Mouse (Mus musculus) erythroid progenitor cell, adult 5-6 weeks (primary cell): ENCODE measurements around the gene N4bp1. TPM values are rescaled to one million over a fixed set of nuclear protein-coding genes. Genes with fewer than 3 reads are reported as not detected.

Experiments
- ATAC-seq: replicated peaks from 2 replicates; pipeline ENCODE4 v1.8.0; 2016; ENCODE audit warnings: moderate number of reproducible peaks, mild to moderate bottlenecking, moderate TSS enrichment, inconsistent platforms; ENCODE audit not compliant: poor library complexity, low FRiP score, severe bottlenecking
- total RNA-seq, 2 experiments: library from RNA; stranded (forward) in 1 of 2; stranded (reverse) in 1 of 2; fragments of 150-400 nt in 1 of 2; fragments of 186-747, 209-891 nt in 1 of 2; gene quantifications; 2 replicates each; pipeline versions ENCODE4 v1.2.3 to v1.2.4; 2015 to 2017; ENCODE audit warnings: low replicate concordance in 2 of 2

The N4bp1 gene
- total RNA-seq, 2 experiments from 2014 or later, result 3.8 to 7.3 TPM

GRCm38 (mm10) chr8:86787891-86788420, 97.1 kb downstream of the N4bp1 start:
- ATAC-seq, result no peak

- ATAC-seq, result no peak
Observed at GRCm38 (mm10) chr8:86786498-86786897, 98.6 kb downstream of the N4bp1 start.

DNA sequence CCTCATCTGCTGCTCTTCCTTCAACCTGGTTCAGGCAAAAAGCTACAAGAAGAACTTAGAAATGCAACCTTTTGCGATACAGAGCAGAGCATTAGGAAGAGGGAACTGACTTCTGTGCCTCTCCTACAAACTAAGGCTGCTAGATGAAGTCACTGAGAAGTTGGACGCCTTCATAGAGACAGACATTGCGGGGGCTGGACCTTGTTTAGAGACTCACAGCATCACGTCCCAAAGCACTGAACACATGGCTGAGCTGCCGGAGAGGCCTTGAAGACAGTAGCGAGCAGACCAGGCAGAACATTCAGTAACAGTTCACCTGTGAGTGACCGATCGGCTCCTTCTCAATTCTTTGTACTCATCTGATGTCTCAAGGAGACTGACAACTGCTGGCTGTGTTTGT, 104.0 kb downstream of the N4bp1 start:
- ATAC-seq, result no peak

DNA sequence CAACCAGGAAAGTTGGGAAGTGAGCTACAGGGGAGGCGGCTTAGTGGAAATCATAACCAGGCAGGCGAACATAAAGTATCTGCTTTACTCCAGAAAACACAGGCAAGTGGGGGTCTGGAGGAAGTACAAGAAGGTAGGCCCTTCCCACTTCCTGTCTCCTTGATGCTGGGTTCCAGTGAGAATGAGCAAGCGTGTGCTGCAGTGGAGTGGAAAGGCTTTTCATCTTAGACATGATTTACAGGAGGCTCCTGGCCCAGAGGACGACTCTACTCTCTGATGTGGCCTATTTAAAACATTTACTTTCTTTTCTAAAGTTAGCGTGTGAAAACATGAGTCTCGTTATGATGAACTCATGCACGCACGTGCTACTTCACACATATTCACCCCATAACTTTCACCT, 105.9 kb downstream of the N4bp1 start:
- no peak for ATAC-seq

- ATAC-seq, result no peak
Observed at GRCm38 (mm10) chr8:86769945-86770715, 114.9 kb downstream of the N4bp1 start.

GRCm38 (mm10) chr8:86768499-86768898, 116.6 kb downstream of the N4bp1 start:
- no peak for ATAC-seq

DNA sequence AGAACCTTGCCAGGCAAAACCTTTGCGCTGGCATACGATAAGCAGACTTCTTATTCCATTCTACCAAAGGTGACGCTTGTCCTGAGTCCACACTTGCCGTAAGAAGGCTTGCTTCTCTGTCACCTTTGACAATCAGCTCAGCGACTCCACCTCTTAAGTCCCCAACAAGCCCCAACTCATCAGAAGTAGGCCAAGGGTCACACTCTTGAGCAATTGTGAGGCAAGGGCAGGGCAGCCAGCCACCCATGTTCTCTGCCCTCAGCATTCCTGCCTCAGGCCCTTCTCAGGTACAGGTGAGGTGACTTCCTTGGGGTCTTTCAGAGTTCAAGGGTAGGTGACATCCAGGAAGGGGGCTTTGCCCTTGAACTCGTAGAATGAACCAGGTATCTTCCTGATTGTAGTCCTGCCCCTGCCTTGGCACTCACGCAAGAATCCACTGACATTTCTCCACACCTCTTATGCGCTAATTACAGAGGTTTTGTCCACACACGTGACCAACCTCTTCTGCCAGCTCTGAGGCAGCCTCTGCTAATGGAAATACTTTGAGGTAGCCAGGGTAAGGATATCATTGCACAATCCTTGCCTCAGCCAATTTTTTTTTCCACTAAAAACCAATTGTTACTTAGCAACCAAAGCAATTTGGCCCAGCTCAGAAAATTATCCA, 118.4 kb downstream of the N4bp1 start:
- ATAC-seq, result no peak

DNA sequence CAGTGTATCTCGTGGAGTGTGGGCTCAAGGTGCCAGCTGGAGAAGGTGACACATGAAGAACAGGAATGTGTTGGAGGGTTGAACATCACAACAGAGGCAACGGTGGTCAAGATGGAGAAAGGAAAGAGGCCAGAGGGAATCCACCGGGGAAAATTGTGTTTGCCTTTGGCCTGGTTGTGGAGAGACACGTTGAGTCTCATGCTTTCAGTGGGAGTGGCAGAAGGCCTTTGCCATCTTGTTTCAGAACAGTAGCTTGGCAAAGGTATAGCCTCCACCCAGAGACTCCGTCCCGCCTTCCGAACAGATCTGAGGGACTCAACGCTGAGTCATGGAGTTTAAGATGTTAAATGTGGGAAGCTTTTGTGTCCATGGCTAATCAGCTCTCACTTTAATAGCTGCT, 119.4 kb downstream of the N4bp1 start:
- ATAC-seq, result no peak

GRCm38 (mm10) chr8:86765155-86765554, 119.9 kb downstream of the N4bp1 start:
- ATAC-seq, result peak; percentile 94

- no peak for ATAC-seq
Observed at GRCm38 (mm10) chr8:86762806-86763205, 122.3 kb downstream of the N4bp1 start.

DNA sequence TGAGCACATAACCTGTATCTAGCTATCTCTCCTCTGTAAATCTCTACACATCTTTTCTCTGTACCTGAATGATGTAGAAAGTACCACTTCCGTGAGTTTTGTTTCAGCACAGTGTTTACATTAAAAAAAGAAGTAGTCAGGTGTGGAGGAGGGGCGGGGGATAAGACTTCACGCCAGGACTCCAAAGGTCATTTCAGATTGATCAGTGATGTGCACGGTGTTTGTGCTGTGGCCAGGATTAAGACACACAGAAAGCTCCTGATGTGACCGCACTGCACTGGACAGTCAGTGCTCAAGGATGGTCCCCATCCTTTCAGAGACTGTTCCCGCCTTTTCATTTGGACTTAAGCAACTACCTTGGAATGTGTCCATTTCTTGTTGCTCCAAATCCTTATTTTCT, 124.3 kb downstream of the N4bp1 start:
- no peak for ATAC-seq

DNA sequence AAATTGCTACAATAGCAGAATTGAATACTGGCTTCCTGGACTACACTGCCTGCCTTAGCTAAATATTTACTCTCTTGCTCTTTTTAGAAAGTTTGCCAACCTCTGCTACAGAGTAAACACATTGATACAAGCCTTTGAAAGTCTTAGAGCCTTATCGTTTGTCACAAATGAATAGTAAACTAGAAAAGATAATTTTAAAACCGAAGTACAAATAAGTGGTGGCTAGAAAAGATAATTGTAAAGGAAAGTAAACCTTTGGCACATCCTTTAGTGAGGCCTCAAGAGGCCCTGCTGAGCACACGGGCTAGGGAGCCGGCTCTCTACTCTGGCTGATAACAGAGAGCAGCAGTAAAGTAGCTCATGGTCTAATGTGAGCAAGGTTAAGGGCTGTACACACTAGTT, 126.0 kb downstream of the N4bp1 start:
- peak; percentile 75 for ATAC-seq

DNA sequence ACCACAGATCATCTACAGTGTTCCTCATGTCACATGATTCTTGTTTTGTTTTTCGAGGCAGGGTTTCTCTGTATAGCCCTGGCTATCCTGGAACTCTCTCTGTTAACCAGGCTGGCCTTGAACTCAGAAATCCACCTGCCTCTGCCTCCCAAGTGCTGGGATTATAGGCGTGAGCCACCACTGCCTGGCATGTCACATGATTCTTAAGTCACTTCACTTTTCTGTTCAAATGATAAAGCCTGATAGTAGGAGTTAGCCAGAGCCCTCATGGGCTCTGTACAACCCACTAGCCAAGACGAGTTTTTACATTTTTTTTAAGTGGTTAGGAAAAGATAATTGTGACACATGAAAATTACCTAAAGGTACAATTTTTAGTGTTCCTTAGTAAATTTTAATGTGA, 126.4 kb downstream of the N4bp1 start:
- ATAC-seq, result no peak

Other genes with a start within 250 kb of the N4bp1 start
- gene Gm10638, start 139.6 kb downstream of the N4bp1 start, total RNA-seq (2015; ENCODE audit: low replicate concordance), result not detected in 2 replicates
- gene Gm10638, start 139.6 kb downstream of the N4bp1 start, total RNA-seq (2017; ENCODE audit: low replicate concordance), result 2.6 TPM in 1 of 2 replicates, not detected in the other
- 22.2 and 45.0 TPM in 2 replicates for gene Siah1a, start 139.3 kb downstream of the N4bp1 start, total RNA-seq (2015; ENCODE audit: low replicate concordance)
- gene Siah1a, start 139.3 kb downstream of the N4bp1 start, total RNA-seq (2017; ENCODE audit: low replicate concordance), result 37.6 and 46.2 TPM in 2 replicates